Mouse (Mus musculus): Measurements from ENCODE around the gene Wdr12. TPM values are rescaled to one million over a fixed set of nuclear protein-coding genes. Genes with fewer than 3 reads are reported as not detected.

Wdr12 gene
- polyA plus RNA-seq (2015; fragmentation: Nextera tagmentation; extraction: Ambion mirVana), result 58.4 and 58.8 TPM in 2 replicates

DNA sequence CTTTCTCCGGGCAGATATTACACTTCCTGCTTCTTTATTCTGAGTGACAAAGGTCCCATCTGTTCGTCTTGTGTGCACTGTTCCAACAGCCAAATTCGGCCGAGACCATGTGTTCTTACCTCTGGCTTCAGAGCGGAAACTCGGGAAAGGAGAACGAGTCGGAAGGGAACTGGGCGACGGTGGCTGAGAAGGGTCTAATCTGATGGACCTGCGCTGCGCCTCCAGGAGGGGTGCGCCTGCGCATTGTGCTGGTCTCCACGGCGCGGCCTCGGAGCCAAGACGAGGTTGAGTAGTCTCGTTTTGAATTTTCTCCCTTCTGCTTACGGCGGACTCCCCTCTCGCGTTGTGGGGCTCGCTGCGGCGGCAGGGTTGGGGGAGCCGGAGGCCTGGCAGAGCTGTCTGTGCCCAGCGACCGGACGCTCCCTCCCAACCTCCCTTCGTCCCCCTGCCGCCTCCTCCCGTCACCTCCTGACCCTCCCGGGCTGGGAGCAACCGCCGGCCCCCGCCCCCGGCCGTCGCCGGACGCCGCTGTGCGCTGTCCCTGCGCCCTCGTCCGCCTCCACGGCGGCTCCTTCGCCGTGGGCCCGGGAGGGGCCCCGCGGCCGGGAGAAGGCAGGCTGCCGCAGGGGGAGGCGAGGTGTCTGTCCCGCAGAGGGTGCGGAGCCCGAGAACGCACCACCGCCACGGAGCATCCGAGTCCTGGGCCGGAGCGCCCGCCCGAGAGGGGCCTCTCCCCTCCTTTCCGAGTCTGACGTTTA is at the start of gene Wdr12, which contains the start of gene Carf:
Gene Wdr12, minus strand, starts transcription at position 622 of the 758 bp plus-strand sequence.
Gene Carf, plus strand, starts transcription at position 224 of the 758 bp plus-strand sequence.
- peak within 1 kb of the TSS; percentile 96 for H3K4me3 ChIP-seq (ENCODE audit: low read length)
- peaks cover 11% of the 10 kb centered on the region for H3K36me3 ChIP-seq (ENCODE audit: insufficient read depth, low read length)
- H3K9ac ChIP-seq (replicated peaks; ENCODE audit: low read length), result peak within 1 kb of the TSS; percentile 98
- WGBS, result under 1% methylated on average over 64 of the region's 71 CpGs
- no peaks in the 10 kb centered on the region for H3K9me3 ChIP-seq (ENCODE audit: low read length)
- ATAC-seq (ENCODE audit: low FRiP score, low TSS enrichment), result peak; percentile 97
- H3K27me3 ChIP-seq (ENCODE audit: insufficient read depth, low read length), result no peaks in the 10 kb centered on the region
- H3K4me2 ChIP-seq (replicated peaks; ENCODE audit: low read depth, low read length), result peak within 1 kb of the TSS; percentile 89
- peak within 1 kb of the TSS; percentile 99 for H3K27ac ChIP-seq (ENCODE audit: low read length)
- H3K4me1 ChIP-seq (ENCODE audit: insufficient read depth, low read length), result peaks cover 12% of the 10 kb centered on the region

DNA sequence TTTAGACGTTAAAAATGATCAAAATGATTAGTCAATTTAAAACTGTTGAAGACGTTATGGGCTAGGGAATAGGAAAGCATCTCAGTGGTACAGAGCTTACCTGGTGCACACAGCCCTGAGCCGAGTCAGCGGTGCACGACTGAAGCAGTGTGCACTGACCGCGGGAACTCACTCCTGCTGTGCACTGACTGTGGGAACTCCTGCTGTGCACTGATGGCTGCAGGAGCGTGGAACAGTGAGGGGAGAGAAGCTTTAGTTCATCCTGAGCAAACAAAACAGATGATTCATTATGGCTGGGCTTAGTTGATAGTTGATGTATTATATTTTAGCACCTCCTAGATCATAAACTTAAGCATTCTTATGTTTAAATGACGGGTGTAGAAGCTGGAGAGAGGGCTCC is 38.9 kb upstream of the Wdr12 start:
- H3K9ac ChIP-seq (replicated peaks; ENCODE audit: low read length), result no peak overlapping the region
- 51% methylated on average over 9 of the region's 9 CpGs for WGBS
- 0 out of 2 replicates have a peak, but pooled peaks cover 2% of the 10 kb centered on the region for H3K36me3 ChIP-seq (ENCODE audit: insufficient read depth, low read length)
- no peak overlapping the region for H3K27ac ChIP-seq (ENCODE audit: low read length)
- H3K4me2 ChIP-seq (replicated peaks; ENCODE audit: low read depth, low read length), result no peak overlapping the region
- ATAC-seq (ENCODE audit: low FRiP score, low TSS enrichment), result no peak
- no peaks in the 10 kb centered on the region for H3K9me3 ChIP-seq (ENCODE audit: low read length)
- no peaks in the 10 kb centered on the region for H3K4me1 ChIP-seq (ENCODE audit: insufficient read depth, low read length)
- H3K27me3 ChIP-seq (ENCODE audit: insufficient read depth, low read length), result no peaks in the 10 kb centered on the region
- H3K4me3 ChIP-seq (ENCODE audit: low read length), result no peak overlapping the region

DNA sequence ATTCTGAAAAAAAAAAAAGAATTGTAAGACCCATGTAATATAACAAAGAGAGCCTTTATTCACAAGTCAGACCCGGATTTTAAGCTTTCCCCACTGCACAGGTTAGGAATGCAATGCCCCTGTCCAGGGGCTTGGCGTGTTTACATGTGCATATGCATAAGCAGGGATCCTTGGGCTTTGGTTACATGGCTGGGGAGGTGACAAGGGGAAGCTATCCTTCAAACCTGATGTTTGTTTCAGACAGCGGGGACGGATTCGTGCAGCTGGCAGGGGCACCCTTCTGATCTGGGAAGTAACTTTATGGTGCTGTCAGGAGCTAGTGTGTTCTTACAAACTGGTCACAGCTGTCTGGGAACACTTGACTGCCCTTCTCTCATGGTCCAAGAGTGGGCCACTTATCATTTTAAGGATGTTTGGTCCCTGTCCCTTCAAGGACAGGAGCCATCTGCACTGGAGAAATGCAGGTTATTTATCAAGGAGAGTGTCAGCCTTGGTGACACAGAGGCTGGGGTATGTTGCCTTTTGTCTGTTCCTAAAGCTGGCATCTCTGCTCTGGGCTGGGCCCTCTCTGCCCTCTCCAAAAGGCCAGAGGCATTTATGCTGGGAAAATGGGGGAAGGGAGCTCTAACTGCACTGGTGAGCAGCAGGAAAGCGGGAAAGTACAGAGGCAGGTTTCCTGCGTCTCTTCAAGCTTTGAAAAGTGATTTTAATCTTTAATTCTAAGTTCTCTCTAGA is 19.4 kb upstream of the Wdr12 start:
- H3K27ac ChIP-seq (ENCODE audit: low read length), result peak overlapping the region; percentile 46; the same call in 1 of the 2 replicates
- WGBS, result 31% methylated on average over 7 of the region's 7 CpGs
- no peaks in the 10 kb centered on the region for H3K4me1 ChIP-seq (ENCODE audit: insufficient read depth, low read length)

DNA sequence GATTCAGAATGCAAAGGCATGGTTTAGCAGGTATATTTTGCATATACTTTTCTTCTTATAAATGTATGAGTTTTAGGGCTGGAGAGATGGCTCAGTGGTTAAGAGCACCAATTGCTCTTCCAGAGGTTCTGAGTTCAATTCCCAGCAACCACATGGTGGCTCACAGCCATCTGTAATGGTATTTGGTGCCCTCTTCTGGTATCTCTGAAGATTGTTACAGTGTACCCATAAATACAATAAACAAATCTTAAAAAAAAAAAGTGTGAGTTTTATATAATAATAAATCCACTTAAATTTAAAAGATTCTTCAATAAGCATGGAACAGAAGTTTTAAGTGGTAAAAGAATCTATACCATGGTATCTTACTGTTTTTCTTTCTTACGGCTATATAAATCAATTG is 6.1 kb upstream of the Wdr12 start:
- H3K27ac ChIP-seq (ENCODE audit: low read length), result no peak overlapping the region
- H3K4me2 ChIP-seq (replicated peaks; ENCODE audit: low read depth, low read length), result no peak overlapping the region
- H3K36me3 ChIP-seq (ENCODE audit: insufficient read depth, low read length), result peaks cover 12% of the 10 kb centered on the region; the same call in 1 of the 2 replicates
- H3K4me1 ChIP-seq (ENCODE audit: insufficient read depth, low read length), result no peaks in the 10 kb centered on the region
- no peak overlapping the region for H3K4me3 ChIP-seq (ENCODE audit: low read length)
- H3K9me3 ChIP-seq (ENCODE audit: low read length), result no peaks in the 10 kb centered on the region
- no peaks in the 10 kb centered on the region for H3K27me3 ChIP-seq (ENCODE audit: insufficient read depth, low read length)
- 95% methylated on average over 1 of the region's 1 CpGs for WGBS
- ATAC-seq (ENCODE audit: low FRiP score, low TSS enrichment), result no peak
- H3K9ac ChIP-seq (replicated peaks; ENCODE audit: low read length), result no peak overlapping the region

More for the DNA sequence above, 19.4 kb upstream of the Wdr12 start:
- Histone ChIP-seq H3K27me3 (ENCODE audit: insufficient read depth, low read length) (no peaks in the 10 kb centered on the region), H3K9ac (replicated peaks; ENCODE audit: low read length) (no peak overlapping the region), H3K9me3 (ENCODE audit: low read length) (no peaks in the 10 kb centered on the region), H3K4me3 (ENCODE audit: low read length) (no peak overlapping the region), H3K36me3 (ENCODE audit: insufficient read depth, low read length) (peaks cover 12% of the 10 kb centered on the region), H3K4me2 (replicated peaks; ENCODE audit: low read depth, low read length) (no peak overlapping the region)
- ATAC-seq (ENCODE audit: low FRiP score, low TSS enrichment), result peak; percentile 69

DNA sequence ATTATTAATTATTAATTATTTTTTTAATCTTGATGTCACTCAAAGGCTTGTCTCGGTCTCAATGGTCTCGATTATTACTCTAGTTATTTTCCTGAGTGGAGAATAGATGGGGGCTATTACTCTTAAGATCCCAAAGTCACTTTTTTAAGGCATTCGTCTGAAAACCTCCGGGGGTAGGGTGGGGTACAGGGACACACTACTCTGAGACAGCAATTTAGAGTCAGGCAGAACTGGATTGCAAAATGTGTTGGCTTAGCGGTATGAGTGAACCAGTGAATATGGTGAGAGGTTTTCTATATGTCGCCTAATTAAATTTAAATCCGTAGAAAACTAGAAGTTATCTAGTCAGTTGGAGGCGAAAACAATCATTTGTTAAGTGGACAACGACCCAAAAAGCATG is 394 bp upstream of the Wdr12 start:
- Histone ChIP-seq H3K27me3 (ENCODE audit: insufficient read depth, low read length) (no peaks in the 10 kb centered on the region), H3K4me3 (ENCODE audit: low read length) (peak overlapping the region; percentile 96), H3K27ac (ENCODE audit: low read length) (peak overlapping the region; percentile 99), H3K4me2 (replicated peaks; ENCODE audit: low read depth, low read length) (peak overlapping the region; percentile 60), H3K9me3 (ENCODE audit: low read length) (no peaks in the 10 kb centered on the region), H3K4me1 (ENCODE audit: insufficient read depth, low read length) (peaks cover 12% of the 10 kb centered on the region), H3K36me3 (ENCODE audit: insufficient read depth, low read length) (peaks cover 8% of the 10 kb centered on the region), H3K9ac (replicated peaks; ENCODE audit: low read length) (peak overlapping the region; percentile 98)
- ATAC-seq (ENCODE audit: low FRiP score, low TSS enrichment), result no peak
- 13% methylated on average over 9 of the region's 9 CpGs for WGBS

DNA sequence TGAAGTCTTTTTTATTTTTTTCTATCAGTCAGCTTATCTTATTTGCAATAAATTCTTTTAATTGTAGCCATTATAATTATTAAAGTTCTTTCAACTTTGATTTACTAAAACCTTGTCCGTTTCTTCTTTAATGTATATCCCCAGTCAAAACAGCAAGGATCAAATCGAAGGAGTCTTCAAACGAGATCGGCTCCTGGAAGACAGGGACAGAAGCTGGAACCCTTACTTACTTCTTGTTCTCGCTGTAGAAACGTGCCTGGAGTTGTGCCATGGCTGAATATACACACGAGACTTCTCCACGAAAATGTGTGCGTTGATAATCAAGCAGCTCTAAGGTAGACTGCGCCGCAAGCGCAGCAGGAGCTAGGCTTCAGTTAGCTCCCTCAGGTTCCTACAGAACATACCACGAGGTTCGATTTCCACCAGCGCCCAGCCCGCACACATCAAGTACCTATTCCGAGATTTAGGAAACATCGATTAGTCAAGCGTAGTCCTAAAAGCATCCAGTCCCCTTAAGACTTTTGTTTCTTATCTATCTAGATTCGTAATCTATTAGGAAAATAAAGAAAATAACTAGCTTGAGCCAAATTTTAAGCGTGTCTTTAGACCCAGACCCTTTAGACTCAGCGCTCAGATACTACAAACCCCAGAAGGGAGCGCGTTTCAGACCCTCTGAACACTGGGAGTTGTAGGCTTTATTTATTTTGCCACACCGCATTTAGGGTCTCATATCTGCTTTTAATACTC is 995 bp downstream of the Wdr12 start:
- peak; percentile 92 for ATAC-seq (ENCODE audit: low FRiP score, low TSS enrichment)
- peak overlapping the region; percentile 89 for H3K4me2 ChIP-seq (replicated peaks; ENCODE audit: low read depth, low read length)
- H3K27me3 ChIP-seq (ENCODE audit: insufficient read depth, low read length), result no peaks in the 10 kb centered on the region
- peak overlapping the region; percentile 99 for H3K27ac ChIP-seq (ENCODE audit: low read length)
- no peaks in the 10 kb centered on the region for H3K9me3 ChIP-seq (ENCODE audit: low read length)
- H3K4me3 ChIP-seq (ENCODE audit: low read length), result peak overlapping the region; percentile 96
- H3K4me1 ChIP-seq (ENCODE audit: insufficient read depth, low read length), result peaks cover 12% of the 10 kb centered on the region
- peaks cover 11% of the 10 kb centered on the region for H3K36me3 ChIP-seq (ENCODE audit: insufficient read depth, low read length)
- WGBS, result under 1% methylated on average over 25 of the region's 25 CpGs
- peak overlapping the region; percentile 98 for H3K9ac ChIP-seq (replicated peaks; ENCODE audit: low read length)

DNA sequence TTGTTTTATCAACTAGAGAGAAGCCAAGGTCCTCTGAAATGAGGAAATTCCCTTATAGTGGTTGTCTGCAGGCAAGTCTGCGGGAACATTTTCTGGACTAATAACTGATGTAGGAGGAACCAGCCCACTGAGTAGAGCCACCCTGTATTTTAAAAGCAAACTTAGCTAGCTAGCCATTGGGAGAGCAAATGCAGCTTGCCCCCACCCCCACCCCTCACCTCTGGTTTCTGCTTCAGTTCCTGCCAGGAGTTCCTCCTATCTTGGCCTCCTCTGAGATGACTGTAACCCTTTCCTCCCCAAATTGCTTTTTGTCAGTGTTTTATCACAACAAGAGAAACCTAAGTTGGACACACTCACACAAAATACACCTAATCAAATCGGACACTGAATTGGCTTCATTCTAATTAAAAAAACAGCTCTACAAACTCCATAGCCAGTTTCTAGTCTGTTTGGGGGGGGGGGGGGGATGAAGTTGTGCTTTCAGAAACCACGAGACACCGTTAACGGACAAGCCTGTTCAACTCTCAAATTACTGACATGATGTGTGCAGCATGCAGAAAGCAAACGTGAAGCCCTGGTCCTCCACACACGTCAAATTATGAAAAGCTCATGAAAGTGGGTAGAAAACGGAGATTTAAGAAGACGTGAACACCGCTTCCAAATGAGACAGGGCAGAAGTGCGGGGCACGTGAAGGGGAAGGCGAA is 1.7 kb downstream of the Wdr12 start:
- no peaks in the 10 kb centered on the region for H3K9me3 ChIP-seq (ENCODE audit: low read length)
- H3K27ac ChIP-seq (ENCODE audit: low read length), result no peak overlapping the region
- peak overlapping the region; percentile 96 for H3K4me3 ChIP-seq (ENCODE audit: low read length)
- WGBS, result 6% methylated on average over 13 of the region's 13 CpGs
- peak overlapping the region; percentile 98 for H3K9ac ChIP-seq (replicated peaks; ENCODE audit: low read length)
- H3K27me3 ChIP-seq (ENCODE audit: insufficient read depth, low read length), result no peaks in the 10 kb centered on the region
- H3K36me3 ChIP-seq (ENCODE audit: insufficient read depth, low read length), result peaks cover 16% of the 10 kb centered on the region
- peaks cover 12% of the 10 kb centered on the region for H3K4me1 ChIP-seq (ENCODE audit: insufficient read depth, low read length)
- H3K4me2 ChIP-seq (replicated peaks; ENCODE audit: low read depth, low read length), result peak overlapping the region; percentile 89
- no peak for ATAC-seq (ENCODE audit: low FRiP score, low TSS enrichment)

DNA sequence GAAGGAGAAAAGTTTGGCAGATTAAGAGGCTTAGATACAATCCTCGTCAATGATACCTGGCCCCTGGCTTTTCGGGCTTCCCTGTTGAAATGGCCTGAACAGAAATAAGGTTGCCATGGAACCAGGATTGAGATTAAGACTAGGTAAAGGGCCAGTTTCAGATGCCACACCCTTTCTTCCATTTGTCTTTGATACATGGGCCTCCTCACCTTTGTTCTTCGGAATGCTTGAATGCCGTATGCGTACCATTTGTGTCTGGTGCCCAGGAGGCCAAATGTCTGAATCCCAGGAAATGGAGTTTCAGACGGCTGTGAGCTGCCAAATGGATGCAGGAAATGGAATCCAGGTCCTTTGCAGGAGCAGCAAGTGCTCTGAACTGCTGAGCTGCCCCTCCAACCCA is 22.0 kb downstream of the Wdr12 start:
- H3K4me2 ChIP-seq (replicated peaks; ENCODE audit: low read depth, low read length), result no peak overlapping the region
- 71% methylated on average over 6 of the region's 6 CpGs for WGBS
- H3K9me3 ChIP-seq (ENCODE audit: low read length), result no peaks in the 10 kb centered on the region
- peaks cover 29% of the 10 kb centered on the region for H3K36me3 ChIP-seq (ENCODE audit: insufficient read depth, low read length)
- H3K9ac ChIP-seq (replicated peaks; ENCODE audit: low read length), result no peak overlapping the region
- no peaks in the 10 kb centered on the region for H3K27me3 ChIP-seq (ENCODE audit: insufficient read depth, low read length)
- no peak overlapping the region for H3K4me3 ChIP-seq (ENCODE audit: low read length)
- H3K27ac ChIP-seq (ENCODE audit: low read length), result no peak overlapping the region
- no peaks in the 10 kb centered on the region for H3K4me1 ChIP-seq (ENCODE audit: insufficient read depth, low read length)
- no peak for ATAC-seq (ENCODE audit: low FRiP score, low TSS enrichment)

DNA sequence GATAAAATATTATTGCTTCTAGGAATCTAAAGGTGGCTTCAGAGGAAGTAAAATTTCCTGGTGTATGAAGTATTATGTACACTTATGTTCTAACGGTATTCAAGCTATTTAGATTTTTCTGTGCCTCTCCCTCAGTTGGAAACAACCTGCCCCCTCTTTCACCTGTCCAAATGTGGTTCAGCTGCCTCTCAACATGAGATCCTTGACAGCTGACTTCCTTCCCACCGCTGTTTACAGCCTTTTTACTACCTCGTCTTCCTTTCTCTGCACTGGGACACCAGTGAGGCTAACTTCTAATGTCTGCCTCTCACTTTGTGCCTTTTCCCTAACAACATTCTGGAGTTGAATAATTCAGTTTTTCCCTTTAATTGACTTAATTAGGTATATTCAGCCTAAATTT is 22.9 kb downstream of the Wdr12 start:
- no peaks in the 10 kb centered on the region for H3K4me1 ChIP-seq (ENCODE audit: insufficient read depth, low read length)
- H3K36me3 ChIP-seq (ENCODE audit: insufficient read depth, low read length), result peaks cover 26% of the 10 kb centered on the region
- no peaks in the 10 kb centered on the region for H3K27me3 ChIP-seq (ENCODE audit: insufficient read depth, low read length)
- H3K27ac ChIP-seq (ENCODE audit: low read length), result no peak overlapping the region
- ATAC-seq (ENCODE audit: low FRiP score, low TSS enrichment), result no peak
- H3K4me3 ChIP-seq (ENCODE audit: low read length), result no peak overlapping the region
- H3K9me3 ChIP-seq (ENCODE audit: low read length), result no peaks in the 10 kb centered on the region
- 50% methylated on average over 3 of the region's 3 CpGs for WGBS
- no peak overlapping the region for H3K4me2 ChIP-seq (replicated peaks; ENCODE audit: low read depth, low read length)
- H3K9ac ChIP-seq (replicated peaks; ENCODE audit: low read length), result no peak overlapping the region
